Mouse (Mus musculus) pancreas, adult 10 weeks (tissue): ENCODE results near the gene Tsen34. TPM values are rescaled to one million over a fixed set of nuclear protein-coding genes. Genes with fewer than 3 reads are reported as not detected.

Source experiments
- polyA plus RNA-seq: library from polyadenylated mRNA; stranded (reverse); fragments of 350-450 nt; fragmentation: Illumina TruSeq; extraction: RNeasy Lipid Tissue Mini Kit (QIAGEN cat#74804); gene quantifications from one replicate; pipeline ENCODE4 v1.2.3, GENCODE M21; 2015; ENCODE audit warnings: low read depth, low replicate concordance; ENCODE audit not compliant: insufficient read depth

Tsen34 gene
- polyA plus RNA-seq, result 16.7 TPM

DNA sequence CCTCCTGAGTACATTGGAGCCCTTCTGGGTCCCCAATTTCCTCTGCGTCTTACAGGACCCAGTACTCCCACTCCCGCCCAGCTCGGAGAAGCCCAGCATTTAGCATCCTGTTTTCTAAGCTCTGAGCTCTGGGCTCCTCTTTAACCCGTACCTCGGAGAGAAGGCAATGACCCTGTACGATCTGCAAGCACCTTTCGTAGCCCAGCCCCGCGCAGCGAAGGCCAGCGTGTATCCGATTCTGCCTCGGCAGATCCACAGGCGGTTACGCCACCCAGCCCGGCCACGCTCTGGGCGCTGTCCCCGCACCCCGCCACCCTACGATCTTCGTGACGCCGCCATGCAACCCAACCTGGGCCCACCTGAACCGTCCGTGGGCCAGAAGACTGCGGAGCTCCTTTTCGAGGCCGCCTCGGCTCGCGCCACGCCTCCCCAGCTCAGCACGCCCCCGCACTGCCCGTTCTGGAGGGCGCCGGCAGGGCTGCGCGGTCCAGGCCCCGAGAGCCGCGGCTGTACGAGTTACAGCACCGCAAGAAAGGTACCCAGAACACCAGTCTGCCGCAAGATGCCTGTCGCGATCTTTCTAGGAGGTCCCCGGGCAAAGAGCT lies at the start of gene Tsen34:
Gene Tsen34, plus strand, starts transcription at position 482 of the 605 bp plus-strand sequence.

DNA sequence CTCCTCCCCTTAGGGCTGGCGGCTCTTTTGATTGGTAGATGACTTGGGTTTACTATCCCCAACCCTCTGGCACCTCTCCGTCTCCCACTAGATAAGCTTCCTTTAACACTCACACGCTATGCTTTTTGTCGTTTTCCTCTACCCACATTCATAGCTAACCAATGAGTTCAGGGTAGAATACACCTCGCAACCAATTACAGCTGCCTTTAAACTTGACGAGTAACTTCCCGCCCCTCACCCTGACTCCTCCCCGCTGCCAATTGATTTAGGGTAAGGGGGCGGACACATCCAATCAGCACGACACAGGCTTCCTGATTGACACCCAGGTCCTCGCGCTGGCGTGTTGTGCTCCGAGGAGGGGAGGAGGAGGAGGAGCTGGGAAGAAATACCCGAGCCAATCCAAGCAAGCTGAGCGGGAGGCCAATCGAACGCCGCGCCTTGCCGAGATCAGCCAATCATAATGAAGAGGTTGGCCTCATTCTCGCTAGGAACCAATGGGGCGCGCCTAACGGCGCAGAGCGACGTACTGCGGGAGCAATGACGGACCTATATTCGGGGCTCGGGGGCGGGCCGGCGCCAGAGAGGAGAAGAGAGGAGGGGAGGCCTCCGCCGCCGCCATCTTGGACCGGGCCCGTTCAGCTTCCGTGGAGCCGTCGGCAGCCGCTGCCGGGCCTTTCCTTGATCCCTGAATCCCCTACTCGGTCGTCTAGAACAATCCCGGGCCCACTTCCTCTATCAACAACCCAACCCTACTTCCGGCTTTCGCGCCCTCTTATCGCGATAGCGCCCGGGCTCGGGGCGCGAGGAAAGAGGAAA lies 47.8 kb upstream of the Tsen34 start, which contains the start of gene Cnot3:
Gene Cnot3, plus strand, starts transcription at position 597 of the 816 bp plus-strand sequence.

DNA sequence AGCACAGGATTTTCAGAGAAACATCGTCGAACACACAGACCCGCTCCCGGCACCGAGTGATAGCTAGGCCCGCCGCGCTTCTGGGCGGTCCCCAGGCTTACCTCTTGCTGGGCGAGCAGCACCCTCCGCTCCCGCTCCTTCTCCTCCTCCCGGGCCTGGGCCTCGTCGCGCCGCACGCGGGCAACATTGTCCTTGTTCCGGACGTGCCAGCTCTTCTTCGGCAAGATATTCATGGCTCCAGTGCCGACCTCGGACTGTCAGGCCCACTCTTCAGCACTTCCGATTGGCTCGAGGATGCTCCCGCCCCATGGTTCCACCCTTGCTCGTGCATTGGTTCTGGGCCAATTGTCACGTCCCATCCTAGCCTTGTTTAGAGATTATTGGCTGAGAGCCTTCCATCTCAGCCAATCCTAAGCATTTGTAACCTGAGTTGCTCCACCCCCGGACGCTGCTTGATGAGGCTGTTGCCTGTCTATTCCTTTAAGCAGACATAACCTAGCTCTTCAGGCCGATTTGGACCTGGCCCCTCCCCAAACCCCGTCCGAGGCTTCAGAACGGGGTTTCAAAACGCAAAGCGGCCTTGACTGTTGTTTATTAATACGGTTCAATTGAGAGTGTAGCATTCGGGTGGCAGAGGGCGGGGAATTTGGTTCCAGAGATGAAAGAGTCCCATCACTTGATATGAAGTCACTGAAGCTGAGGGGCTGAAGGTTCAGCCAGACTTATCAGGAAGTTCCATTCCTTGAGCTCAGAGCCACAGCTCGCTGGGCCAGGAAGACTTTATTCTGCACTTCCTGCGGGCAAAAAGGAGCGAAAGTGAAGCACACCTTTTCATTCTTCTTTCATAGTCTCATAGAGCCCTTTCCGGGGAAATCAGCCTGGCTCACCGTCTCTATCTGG lies 27.2 kb upstream of the Tsen34 start, which contains the start of gene Leng1:
Gene Leng1, minus strand, starts transcription at position 626 of the 900 bp plus-strand sequence.

DNA sequence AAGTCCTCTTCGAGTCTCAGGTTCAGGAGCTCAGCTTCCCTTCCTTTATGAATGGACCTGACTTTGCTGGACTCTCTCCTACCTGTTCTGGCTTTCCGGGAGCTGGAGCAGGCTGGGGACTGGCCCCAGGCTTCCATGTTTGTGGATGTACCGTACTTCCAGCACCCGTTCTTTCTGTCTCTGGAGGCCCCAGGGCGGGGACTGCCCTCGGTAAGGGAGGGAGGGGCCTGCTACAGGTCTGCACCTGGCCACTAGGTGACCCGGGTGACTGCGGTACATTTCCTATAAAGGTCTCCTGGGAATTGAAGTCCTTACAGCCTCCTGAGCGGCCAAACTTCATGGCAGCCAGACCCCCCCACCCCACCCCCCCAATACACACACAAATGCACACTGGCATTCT lies 15.3 kb upstream of the Tsen34 start, which contains the start of gene Tmc4:
Gene Tmc4, minus strand, starts transcription at position 212 of the 400 bp plus-strand sequence.

DNA sequence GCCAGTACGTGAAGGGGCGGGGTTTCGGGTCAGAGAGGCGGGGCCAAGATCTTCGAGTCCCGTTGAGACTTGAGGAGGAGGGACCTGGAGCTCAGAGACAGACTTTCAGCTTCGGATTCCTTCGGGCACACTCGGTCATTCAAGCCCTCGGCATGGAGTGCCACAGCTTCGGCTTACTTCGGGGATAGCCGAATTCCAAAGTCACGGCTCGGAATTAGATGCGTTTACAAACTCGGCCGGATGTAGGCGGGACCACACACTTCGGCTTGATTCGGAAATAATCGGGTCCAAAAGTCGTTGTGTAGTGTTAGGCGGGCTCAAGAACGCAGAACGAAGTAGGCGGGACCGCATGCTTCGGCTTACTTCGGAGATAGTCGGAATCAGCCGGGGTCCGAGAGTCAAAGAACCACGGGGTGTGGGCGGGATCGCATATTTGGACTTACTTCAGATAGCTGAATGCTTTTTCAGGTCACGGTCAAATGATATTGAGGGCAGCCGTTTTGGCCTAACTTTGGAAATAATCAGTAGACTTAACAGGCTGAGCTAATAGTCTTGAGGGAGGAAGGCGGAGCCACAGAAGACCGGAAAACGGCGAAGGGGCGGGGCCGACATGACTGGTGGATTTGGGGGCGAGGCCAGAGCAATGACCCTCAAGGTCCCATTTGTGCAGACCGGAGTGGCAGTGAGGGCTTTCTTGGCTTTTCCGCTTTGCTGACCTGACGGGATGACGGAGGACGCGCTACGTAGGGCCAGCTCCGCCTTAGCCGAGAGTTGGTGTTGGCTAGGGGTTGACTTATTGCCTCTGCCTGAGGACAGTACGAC lies 535 bp downstream of the Tsen34 start, which contains the start of gene Mboat7:
Gene Mboat7, minus strand, starts transcription at position 537 of the 822 bp plus-strand sequence.

DNA sequence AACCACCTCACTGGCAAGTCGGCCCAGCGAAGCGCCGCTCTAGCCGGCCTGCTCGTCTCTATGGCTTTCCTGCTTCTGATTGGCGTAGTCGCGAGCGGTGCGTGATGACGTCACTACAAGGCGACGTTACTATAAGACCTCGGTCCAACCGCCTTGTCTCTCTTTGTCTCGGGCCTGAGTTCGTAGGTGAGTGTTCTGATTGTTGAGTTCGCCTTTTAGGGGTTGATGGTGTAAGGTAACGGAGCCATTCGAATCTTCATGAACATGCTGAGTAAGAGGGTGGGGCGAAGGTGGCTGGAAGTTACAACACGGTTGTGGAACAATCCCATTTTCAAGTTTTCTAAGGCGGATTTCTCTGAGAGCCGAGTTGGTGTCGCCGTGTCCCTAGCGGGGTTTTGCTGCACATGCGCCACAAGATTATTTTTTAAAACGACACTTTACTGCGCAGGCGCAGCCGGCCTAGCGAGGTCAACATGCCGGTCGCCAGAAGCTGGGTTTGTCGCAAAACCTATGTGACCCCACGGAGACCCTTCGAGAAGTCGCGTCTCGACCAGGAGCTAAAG lies 11.3 kb downstream of the Tsen34 start, which contains the start of gene Rps9:
Gene Rps9, plus strand, starts transcription at position 115 of the 563 bp plus-strand sequence.

DNA sequence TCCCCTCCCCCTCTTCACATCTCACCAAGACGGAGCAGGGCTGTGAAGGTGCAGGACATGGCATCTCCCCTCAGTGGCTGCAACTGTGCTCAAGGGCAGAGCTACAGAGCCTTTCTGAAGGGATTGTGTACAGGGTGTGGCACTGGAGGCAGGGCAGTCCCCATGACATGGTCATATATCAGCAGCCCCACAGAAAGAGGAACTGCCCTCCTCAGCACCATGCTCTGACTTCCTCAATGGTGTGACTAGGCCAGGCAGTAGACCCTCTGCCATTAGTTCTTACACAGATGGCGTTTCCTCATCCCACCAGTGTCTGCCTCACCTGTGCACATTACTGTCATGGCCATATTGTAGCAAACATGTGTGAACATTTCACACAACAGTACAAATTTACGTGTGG lies 27.6 kb downstream of the Tsen34 start, which contains the start of gene Pirb:
Gene Pirb, minus strand, starts transcription at position 124 of the 400 bp plus-strand sequence.

Other genes with a start within 250 kb of the Tsen34 start
- not detected for gene Tarm1, start 190.2 kb upstream of the Tsen34 start, polyA plus RNA-seq
- gene Oscar, start 76.7 kb upstream of the Tsen34 start, polyA plus RNA-seq, result not detected
- gene Ndufa3, start 75.5 kb upstream of the Tsen34 start, polyA plus RNA-seq, result 110 TPM
- gene Tfpt, start 62.9 kb upstream of the Tsen34 start, polyA plus RNA-seq, result 15.5 TPM
- gene Prpf31, start 62.9 kb upstream of the Tsen34 start, polyA plus RNA-seq, result 3.9 TPM
- 25.2 TPM for gene Cnot3, start 47.6 kb upstream of the Tsen34 start, polyA plus RNA-seq
- 3.3 TPM for gene Leng1, start 27.0 kb upstream of the Tsen34 start, polyA plus RNA-seq
- 29.4 TPM for gene Tmc4, start 15.3 kb upstream of the Tsen34 start, polyA plus RNA-seq
- 9.2 TPM for gene Mboat7, start 660 bp downstream of the Tsen34 start, polyA plus RNA-seq
- 485 TPM for gene Rps9, start 11.1 kb downstream of the Tsen34 start, polyA plus RNA-seq
- gene Pirb, start 27.5 kb downstream of the Tsen34 start, polyA plus RNA-seq, result 2.6 TPM
- gene Gm15448, start 132.8 kb downstream of the Tsen34 start, polyA plus RNA-seq, result not detected
- not detected for gene Pira2, start 152.2 kb downstream of the Tsen34 start, polyA plus RNA-seq
- gene Gm14548, start 205.3 kb downstream of the Tsen34 start, polyA plus RNA-seq, result not detected
- gene Lilra6, start 222.6 kb downstream of the Tsen34 start, polyA plus RNA-seq, result not detected